Mouse (Mus musculus) neural tube, embryonic 14.5 days (tissue): ENCODE results near the gene Allc. TPM values are rescaled to one million over a fixed set of nuclear protein-coding genes. Genes with fewer than 3 reads are reported as not detected.

Experiments
- ATAC-seq: fragments of 200-750 bp; cut with Nextera tagmentation; 2 replicates; pipeline ENCODE4 v1.8.0; 2017; ENCODE audit warnings: low read depth, mild to moderate bottlenecking, moderate TSS enrichment, moderate library complexity
- H3K27ac ChIP-seq: fragments of 300-500 bp; sonication (generic); 2 replicates; pipeline ENCODE4 v1.5.1; 2014; ENCODE audit warnings: low read depth, mild to moderate bottlenecking, control low read depth, low read length, moderate library complexity, mixed read lengths
- H3K27me3 ChIP-seq: fragments of 300-500 bp; sonication (generic); 2 replicates; pipeline ENCODE4 v1.6.1; 2014; ENCODE audit warnings: low read length; ENCODE audit not compliant: control insufficient read depth, insufficient read depth
- H3K36me3 ChIP-seq: fragments of 300-500 bp; sonication (generic); 2 replicates; pipeline ENCODE4 v1.6.1; 2014; ENCODE audit warnings: low read length, mixed read lengths; ENCODE audit not compliant: control insufficient read depth, insufficient read depth
- H3K4me1 ChIP-seq: fragments of 300-500 bp; sonication (generic); 2 replicates; pipeline ENCODE4 v1.6.1; 2014; ENCODE audit warnings: low read length; ENCODE audit not compliant: control insufficient read depth, insufficient read depth
- H3K4me2 ChIP-seq: fragments of 300-500 bp; sonication (generic); 2 replicates; pipeline ENCODE4 v1.6.1; 2014; ENCODE audit warnings: mild to moderate bottlenecking, low read depth, low read length, control low read depth
- H3K4me3 ChIP-seq: fragments of 300-500 bp; sonication (generic); 2 replicates; pipeline ENCODE4 v1.5.1; 2014; ENCODE audit warnings: low read depth, low read length, control low read depth, mixed read lengths
- H3K9ac ChIP-seq: fragments of 300-500 bp; sonication (generic); replicated peaks from 2 replicates; pipeline ENCODE4 v1.6.1; 2014; ENCODE audit warnings: low read depth, mild to moderate bottlenecking, control low read depth, low read length, mixed read lengths
- H3K9me3 ChIP-seq: fragments of 300-500 bp; sonication (generic); 2 replicates; pipeline ENCODE4 v1.6.1; 2016; ENCODE audit warnings: low read length; ENCODE audit not compliant: control insufficient read depth
- WGBS: fragments of 180-500 bp; shearing (Covaris S2); extraction: QIAGEN DNeasy Blood & Tissue Kit; methylation state at CpG from one replicate; pipeline ENCODE4 v1.1.7; 2014; 5-methylcytosine and 5-hydroxymethylcytosine counted together
- polyA plus RNA-seq: library from polyadenylated mRNA; unstranded; fragments of >200 nt; fragmentation: Nextera tagmentation; extraction: Ambion mirVana; gene quantifications from 2 replicates; pipeline ENCODE4 v1.2.1, GENCODE M21; 2014

Allc gene
- polyA plus RNA-seq, 1 experiment from 2014 or later, result not detected

DNA sequence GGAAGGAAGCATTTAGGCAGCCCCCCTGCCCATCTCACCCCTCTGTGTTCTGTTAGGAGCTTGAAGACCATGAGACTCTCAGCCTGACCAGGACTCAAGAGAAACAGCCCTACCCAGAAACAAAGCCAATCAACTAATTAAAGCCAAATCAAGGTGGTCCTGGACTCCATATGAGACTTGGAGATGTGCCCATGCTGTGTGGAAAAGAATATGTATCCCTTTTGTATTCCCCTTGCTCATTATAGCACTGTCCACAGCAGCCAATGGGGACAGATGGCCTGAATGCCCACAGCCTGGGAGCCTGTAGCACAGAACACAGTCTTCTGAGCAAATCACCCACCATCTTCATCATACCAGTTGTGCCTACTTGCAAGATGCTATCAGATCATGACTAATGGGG lies 14.5 kb upstream of the Allc start:
- no peak overlapping the region for H3K27ac ChIP-seq

DNA sequence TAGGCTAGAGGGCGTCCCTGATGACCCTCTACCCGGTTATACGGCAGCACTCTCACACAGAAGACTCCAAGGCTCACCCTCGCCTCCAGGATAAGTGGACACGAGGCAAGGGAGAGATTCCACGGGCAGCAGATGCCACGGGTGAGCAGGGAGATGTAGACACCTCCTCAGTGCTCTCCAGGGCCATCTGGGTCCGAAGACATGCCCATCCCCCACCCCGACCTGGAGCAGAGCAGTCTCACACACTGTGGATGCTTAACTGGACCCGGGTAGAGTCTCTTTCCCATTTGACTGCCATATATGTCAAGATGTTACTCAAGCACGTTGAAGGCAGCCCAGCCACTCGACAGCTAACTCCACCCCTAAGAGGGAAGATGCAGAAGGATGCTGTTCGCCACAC lies 8.1 kb upstream of the Allc start:
- Histone ChIP-seq H3K27ac (peak overlapping the region; percentile 71), H3K9ac (no peak overlapping the region), H3K4me2 (no peak overlapping the region), H3K4me3 (no peak overlapping the region), H3K27me3 (no peaks in the 10 kb centered on the region), H3K36me3 (no peaks in the 10 kb centered on the region), H3K9me3 (no peaks in the 10 kb centered on the region), H3K4me1 (peaks cover 24% of the 10 kb centered on the region)
- WGBS, result 47% methylated on average over 13 of the region's 13 CpGs
- ATAC-seq, result no peak

More for the DNA sequence above, 14.5 kb upstream of the Allc start:
- Histone ChIP-seq H3K4me3 (no peak overlapping the region), H3K4me1 (no peaks in the 10 kb centered on the region), H3K9me3 (no peaks in the 10 kb centered on the region), H3K27me3 (no peaks in the 10 kb centered on the region), H3K9ac (no peak overlapping the region), H3K4me2 (no peak overlapping the region), H3K36me3 (no peaks in the 10 kb centered on the region)
- ATAC-seq, result no peak

DNA sequence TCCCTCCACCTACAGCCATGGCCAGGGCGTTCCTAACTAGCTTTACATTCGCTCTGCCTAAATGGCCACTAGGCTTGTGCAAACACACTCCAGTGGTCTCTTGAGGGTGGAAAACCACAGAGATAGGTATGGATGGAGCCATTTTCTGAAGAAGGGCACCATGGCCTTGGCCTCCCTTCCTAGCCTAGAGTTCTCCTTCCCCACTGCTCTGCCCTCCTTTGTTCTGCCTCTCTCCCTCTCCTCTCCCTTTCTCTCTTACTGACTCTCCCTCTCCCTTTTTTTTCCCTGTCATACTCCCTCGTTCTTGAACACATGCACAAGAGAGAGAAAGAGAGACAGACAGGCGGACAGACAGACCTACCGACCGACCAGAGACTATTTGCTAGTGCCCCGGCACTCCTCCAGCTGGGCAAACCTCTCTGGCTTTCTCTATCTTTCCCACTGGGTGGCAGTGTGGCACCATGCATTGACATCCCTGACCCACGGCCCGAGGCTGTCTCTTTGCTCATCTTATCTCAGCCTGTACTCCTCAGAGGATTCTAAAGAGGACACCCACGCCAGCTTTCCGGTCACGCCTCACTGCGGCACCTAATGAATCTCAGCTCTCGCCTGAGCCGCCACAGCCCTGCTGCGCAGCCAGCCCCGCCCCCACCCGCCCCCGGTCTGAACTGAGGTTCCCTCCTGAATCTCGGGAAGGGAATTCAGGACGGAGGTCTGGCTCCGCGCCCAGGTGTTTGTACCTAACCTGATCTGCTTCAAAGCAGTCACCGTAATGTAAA lies 7.0 kb upstream of the Allc start:
- Histone ChIP-seq H3K4me2 (peak overlapping the region; percentile 53), H3K9me3 (no peaks in the 10 kb centered on the region), H3K36me3 (no peaks in the 10 kb centered on the region), H3K27me3 (no peaks in the 10 kb centered on the region), H3K4me1 (peaks cover 24% of the 10 kb centered on the region), H3K4me3 (peak overlapping the region; percentile 24), H3K9ac (peak overlapping the region; percentile 43), H3K27ac (peak overlapping the region; percentile 71)
- 9% methylated on average over 24 of the region's 24 CpGs for WGBS
- ATAC-seq, result peak; percentile 96

DNA sequence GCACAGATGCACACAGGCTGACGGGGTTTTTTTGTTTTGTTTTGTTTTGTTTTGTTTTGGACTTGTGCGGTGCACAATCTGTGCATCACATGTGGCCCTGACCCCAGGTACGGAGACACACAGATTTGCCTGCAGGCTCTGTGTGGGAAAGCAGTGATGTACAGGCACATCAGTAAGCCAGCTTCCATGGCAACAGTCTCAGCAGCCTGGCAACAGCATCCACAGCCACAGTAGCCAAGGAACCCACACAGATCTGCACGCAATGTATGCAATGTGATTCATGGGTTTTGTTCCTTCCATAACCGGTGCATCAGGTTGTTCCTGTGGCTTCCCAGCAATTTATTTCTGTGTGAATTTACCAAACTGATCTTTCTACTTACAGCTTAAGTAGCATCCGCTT lies 5.6 kb upstream of the Allc start:
- Histone ChIP-seq H3K27ac (no peak overlapping the region), H3K9ac (no peak overlapping the region)
- ATAC-seq, result no peak

DNA sequence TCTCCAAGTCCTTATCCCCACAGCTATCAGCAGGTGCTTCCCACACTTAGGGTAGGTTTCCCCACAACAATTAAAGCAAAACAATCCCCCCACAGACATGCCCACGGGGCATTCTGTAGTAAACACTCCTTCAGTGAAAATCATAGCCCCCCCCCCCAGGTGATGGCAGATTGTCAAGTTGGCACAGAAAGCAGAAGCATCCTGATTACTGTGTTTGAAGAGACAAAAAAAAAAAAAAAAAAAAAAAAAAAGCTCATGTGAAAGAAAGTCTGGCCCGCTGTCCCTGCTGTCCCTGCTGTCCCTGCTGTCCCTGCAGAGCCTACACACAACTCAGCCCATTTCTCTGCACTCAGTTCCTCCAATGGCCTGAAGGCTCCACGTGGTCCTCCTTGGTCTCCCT lies 1.7 kb upstream of the Allc start:
- Histone ChIP-seq H3K9ac (no peak overlapping the region), H3K27me3 (no peaks in the 10 kb centered on the region), H3K36me3 (no peaks in the 10 kb centered on the region), H3K4me2 (no peak overlapping the region), H3K27ac (no peak overlapping the region), H3K4me3 (no peak overlapping the region), H3K9me3 (no peaks in the 10 kb centered on the region), H3K4me1 (peaks cover 14% of the 10 kb centered on the region)
- no peak for ATAC-seq
- 55% methylated on average over 3 of the region's 3 CpGs for WGBS

More for the DNA sequence above, 5.6 kb upstream of the Allc start:
- no peak overlapping the region for H3K4me3 ChIP-seq
- H3K9me3 ChIP-seq, result no peaks in the 10 kb centered on the region
- WGBS, result 39% methylated on average over 6 of the region's 6 CpGs
- peaks cover 24% of the 10 kb centered on the region for H3K4me1 ChIP-seq
- H3K27me3 ChIP-seq, result no peaks in the 10 kb centered on the region
- H3K4me2 ChIP-seq, result no peak overlapping the region
- no peaks in the 10 kb centered on the region for H3K36me3 ChIP-seq

DNA sequence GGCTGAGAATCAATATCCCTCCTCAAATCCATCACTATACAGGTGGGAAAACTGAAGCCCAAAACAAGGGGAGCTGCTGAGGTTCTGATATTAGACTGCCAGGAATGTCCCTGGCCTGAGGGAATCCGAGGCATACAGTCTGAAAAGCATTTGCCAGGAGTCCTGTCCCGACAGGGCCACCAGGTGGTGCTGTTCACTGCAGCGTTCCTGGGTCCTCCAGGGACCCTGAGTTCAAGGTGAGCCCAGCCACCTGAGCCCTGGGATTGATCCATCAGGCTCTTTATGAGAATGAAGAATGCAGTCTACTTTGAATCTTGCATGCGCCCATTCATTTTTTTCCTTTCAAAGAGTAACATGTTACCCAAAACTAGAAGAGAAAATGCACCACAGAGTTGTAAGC lies 3.2 kb downstream of the Allc start:
- no peaks in the 10 kb centered on the region for H3K4me1 ChIP-seq
- no peak overlapping the region for H3K4me3 ChIP-seq
- no peaks in the 10 kb centered on the region for H3K9me3 ChIP-seq
- no peak overlapping the region for H3K9ac ChIP-seq
- H3K36me3 ChIP-seq, result no peaks in the 10 kb centered on the region
- WGBS, result 39% methylated on average over 4 of the region's 4 CpGs
- H3K27me3 ChIP-seq, result no peaks in the 10 kb centered on the region
- H3K27ac ChIP-seq, result no peak overlapping the region
- no peak overlapping the region for H3K4me2 ChIP-seq
- no peak for ATAC-seq

DNA sequence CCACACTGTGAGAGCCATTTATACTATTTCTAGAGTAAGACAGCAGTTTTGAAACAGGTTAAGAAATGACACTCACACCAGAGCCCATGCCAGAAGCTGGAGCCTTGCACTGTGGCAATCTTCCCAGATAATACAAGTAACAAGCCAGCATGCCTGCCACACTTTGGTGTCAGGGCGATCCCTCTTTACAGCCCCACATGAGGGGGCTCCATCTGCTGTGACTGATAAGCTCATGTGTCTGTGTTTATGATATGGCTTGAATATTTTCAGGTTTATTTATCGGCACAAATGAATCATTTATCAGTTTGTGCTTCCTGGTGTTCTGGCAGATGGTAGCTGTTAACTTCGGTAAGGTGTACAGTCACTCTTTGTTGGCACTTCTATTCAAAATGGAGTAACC lies 4.2 kb downstream of the Allc start:
- Histone ChIP-seq H3K27me3 (no peaks in the 10 kb centered on the region), H3K4me3 (no peak overlapping the region), H3K4me2 (no peak overlapping the region), H3K4me1 (no peaks in the 10 kb centered on the region), H3K9ac (no peak overlapping the region), H3K36me3 (no peaks in the 10 kb centered on the region), H3K9me3 (no peaks in the 10 kb centered on the region), H3K27ac (no peak overlapping the region)
- 90% methylated on average over 3 of the region's 3 CpGs for WGBS
- ATAC-seq, result no peak

DNA sequence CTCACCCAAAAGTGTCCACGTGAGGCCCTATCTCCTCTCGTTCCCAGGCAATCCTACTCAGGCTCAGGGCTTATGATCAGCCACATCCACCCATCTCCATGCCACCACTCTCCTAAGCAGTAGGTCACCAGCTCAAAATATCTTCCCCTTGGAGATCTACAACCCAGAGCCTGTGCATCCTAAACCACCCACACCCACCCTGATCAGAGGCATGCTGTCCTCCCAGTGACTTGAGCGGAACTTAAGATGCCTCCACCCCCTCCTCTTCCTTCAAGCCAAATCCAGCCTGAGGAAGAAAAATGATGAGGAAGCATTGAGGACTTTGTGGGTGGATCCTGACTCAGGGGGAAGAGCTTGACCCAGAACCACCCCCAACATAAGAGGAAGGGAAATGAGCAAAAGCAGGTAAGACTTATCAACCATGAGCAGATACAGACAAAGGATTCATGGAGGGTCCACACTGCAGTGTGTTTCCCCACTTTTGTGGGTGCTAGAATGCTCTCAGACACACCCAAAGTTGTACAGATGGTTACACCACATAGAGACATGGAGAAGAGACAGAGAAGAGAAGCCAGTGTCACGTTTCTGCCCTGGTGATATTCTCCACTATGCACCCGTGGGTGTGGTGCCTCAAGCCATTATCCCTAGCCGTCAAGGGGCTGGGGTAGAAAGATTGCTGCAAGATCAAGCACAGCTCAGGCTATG lies 6.8 kb downstream of the Allc start:
- no peak overlapping the region for H3K4me2 ChIP-seq
- H3K27me3 ChIP-seq, result no peaks in the 10 kb centered on the region
- no peak for ATAC-seq
- H3K4me1 ChIP-seq, result no peaks in the 10 kb centered on the region
- H3K4me3 ChIP-seq, result no peak overlapping the region
- no peaks in the 10 kb centered on the region for H3K9me3 ChIP-seq
- no peak overlapping the region for H3K27ac ChIP-seq
- no peaks in the 10 kb centered on the region for H3K36me3 ChIP-seq
- no peak overlapping the region for H3K9ac ChIP-seq
- 77% methylated on average over 6 of the region's 6 CpGs for WGBS

DNA sequence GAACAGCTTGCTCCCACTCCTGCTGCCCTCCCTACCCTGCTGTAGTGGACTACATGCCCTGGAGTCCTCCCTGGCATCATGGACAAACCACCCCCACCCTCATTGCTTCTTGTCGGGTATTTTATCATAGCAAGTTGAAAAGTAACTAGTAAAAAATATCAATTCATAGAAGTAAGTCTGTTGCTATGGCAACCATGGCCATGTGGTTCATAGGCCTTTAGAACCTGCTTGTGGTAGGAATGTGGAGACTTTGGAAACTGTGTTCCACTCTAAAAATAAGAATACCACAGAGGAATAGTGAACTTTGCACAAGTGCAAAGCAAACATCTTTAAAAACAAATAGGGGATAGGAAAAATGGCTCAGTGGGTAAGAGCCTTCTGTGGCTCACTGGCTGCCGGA lies 10.1 kb downstream of the Allc start:
- ATAC-seq, result no peak
- Histone ChIP-seq H3K27me3 (no peaks in the 10 kb centered on the region), H3K36me3 (no peaks in the 10 kb centered on the region), H3K9ac (no peak overlapping the region), H3K27ac (no peak overlapping the region), H3K4me2 (no peak overlapping the region), H3K4me3 (no peak overlapping the region), H3K4me1 (no peaks in the 10 kb centered on the region), H3K9me3 (no peaks in the 10 kb centered on the region)
- WGBS, result 86% methylated on average over 2 of the region's 2 CpGs
